Mouse (Mus musculus) cerebellum, postnatal 36 days (tissue): ENCODE data around the gene Gm37240.

Source experiments
- DNase-seq, 2 experiments: peaks; one replicate each; pipeline ENCODE4 v3.0.0; 2021 to 2022; ENCODE audit warnings: mixed read lengths in 2 of 2

The Gm37240 gene

GRCm38 (mm10) chr3:85863996-85864395, 23.3 kb downstream of the Gm37240 start:
- no peak for DNase-seq

GRCm38 (mm10) chr3:85862886-85863285, 24.4 kb downstream of the Gm37240 start:
- DNase-seq, result no peak

- DNase-seq, result no peak
Observed at GRCm38 (mm10) chr3:85860996-85861395, 26.3 kb downstream of the Gm37240 start.

- no peak for DNase-seq
Observed at GRCm38 (mm10) chr3:85859311-85859710, 28.0 kb downstream of the Gm37240 start.

GRCm38 (mm10) chr3:85858140-85859135, 28.9 kb downstream of the Gm37240 start:
- DNase-seq, result no peak

GRCm38 (mm10) chr3:85857083-85857482, 30.2 kb downstream of the Gm37240 start:
- DNase-seq, result no peak

- DNase-seq, result no peak
Observed at GRCm38 (mm10) chr3:85855947-85856346, 31.4 kb downstream of the Gm37240 start.

- no peak for DNase-seq
Observed at GRCm38 (mm10) chr3:85855043-85855442, 32.3 kb downstream of the Gm37240 start.

GRCm38 (mm10) chr3:85854143-85854542, 33.2 kb downstream of the Gm37240 start:
- DNase-seq, result no peak

GRCm38 (mm10) chr3:85853715-85854114, 33.6 kb downstream of the Gm37240 start:
- no peak for DNase-seq

- DNase-seq, result no peak
Observed at GRCm38 (mm10) chr3:85850079-85850478, 37.2 kb downstream of the Gm37240 start.

- DNase-seq, result no peak
Observed at GRCm38 (mm10) chr3:85846316-85846715, 41.0 kb downstream of the Gm37240 start.

- DNase-seq, result no peak
Observed at GRCm38 (mm10) chr3:85845341-85845740, 42.0 kb downstream of the Gm37240 start.

- DNase-seq, result no peak
Observed at GRCm38 (mm10) chr3:85842881-85843218, 44.5 kb downstream of the Gm37240 start.

- no peak for DNase-seq
Observed at GRCm38 (mm10) chr3:85842177-85842880, 45.0 kb downstream of the Gm37240 start.

- no peak for DNase-seq
Observed at GRCm38 (mm10) chr3:85841454-85842176, 45.7 kb downstream of the Gm37240 start.

- no peak for DNase-seq
Observed at GRCm38 (mm10) chr3:85833627-85834026, 53.7 kb downstream of the Gm37240 start.

- DNase-seq, result no peak
Observed at GRCm38 (mm10) chr3:85832490-85833155, 54.7 kb downstream of the Gm37240 start.

- no peak for DNase-seq
Observed at GRCm38 (mm10) chr3:85831785-85832184, 55.5 kb downstream of the Gm37240 start.

GRCm38 (mm10) chr3:85829047-85829446, 58.3 kb downstream of the Gm37240 start:
- peak; percentile 13 to 22 for DNase-seq

GRCm38 (mm10) chr3:85827815-85828214, 59.5 kb downstream of the Gm37240 start:
- no peak for DNase-seq

- DNase-seq, result peak in 1 of 2 experiments; percentile 5
Observed at GRCm38 (mm10) chr3:85827283-85827682, 60.0 kb downstream of the Gm37240 start.
